Mouse (Mus musculus) cortical plate, adult 2 months (tissue): ENCODE measurements around the gene Bpifb6.

Experiments used
- CTCF ChIP-seq: fragments of 200-500 bp; IDR thresholded peaks from 2 replicates; pipeline ENCODE4 v1.5.1; 2011; ENCODE audit warnings: mild to moderate bottlenecking, control low read depth, low read length; ENCODE audit not compliant: insufficient read depth; ENCODE audit errors: extremely low read depth
- POLR2A ChIP-seq: fragments of 200-500 bp; IDR thresholded peaks from 2 replicates; pipeline ENCODE4 v1.6.1; 2011; ENCODE audit warnings: mild to moderate bottlenecking, low read length, control low read depth; ENCODE audit not compliant: insufficient read depth; ENCODE audit errors: extremely low read depth

DNA sequence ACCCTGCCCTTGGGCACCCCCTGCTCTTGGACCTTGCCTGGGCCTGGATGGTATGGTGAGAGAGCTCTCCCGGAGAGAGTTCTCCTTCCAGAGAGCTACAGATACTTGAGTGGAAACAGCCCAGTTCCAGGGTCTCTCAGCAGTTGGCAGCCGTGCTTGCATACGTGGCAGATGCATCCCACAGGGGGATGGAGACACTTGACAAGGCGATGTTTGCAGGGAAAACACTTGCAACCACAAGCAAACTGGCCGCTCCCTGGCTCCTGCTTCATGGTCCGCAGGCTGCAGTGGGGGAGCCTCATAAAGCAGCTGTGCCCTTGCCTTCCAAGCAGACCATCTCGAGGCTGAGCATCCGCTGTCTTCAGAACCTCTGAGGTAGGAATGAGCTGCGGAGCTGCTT lies 25.4 kb upstream of the Bpifb6 start, which contains the start of gene Bpifb2:
- no peak for TF ChIP-seq CTCF
- no peak for TF ChIP-seq POLR2A
